Mouse (Mus musculus) kidney, postnatal 25 days (tissue): ENCODE data around the gene Tjp1.

Source experiments
- DNase-seq, 2 experiments: peaks; one replicate each; pipeline ENCODE4 v3.0.0; 2021; ENCODE audit warnings: mixed read lengths in 2 of 2

Gene Tjp1

DNA sequence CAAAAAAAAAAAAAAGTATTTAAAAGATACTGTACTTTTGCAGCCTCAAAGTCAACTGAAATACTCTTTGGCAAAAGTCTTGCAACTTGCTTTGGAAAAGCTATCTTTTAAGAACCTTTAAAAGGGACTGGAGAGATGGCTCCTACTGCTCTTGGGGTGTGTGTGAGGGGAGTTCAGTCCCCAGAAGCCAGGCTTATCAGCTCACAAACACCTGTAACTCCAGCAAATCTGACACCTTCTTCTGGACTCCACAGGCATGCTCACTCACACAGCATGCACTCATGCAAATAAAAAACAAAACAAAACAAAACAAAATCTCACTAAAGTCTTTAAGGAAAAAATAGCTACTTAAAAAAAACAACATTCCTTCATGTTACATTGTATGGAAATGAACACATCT lies 179.0 kb downstream of the Tjp1 start:
- DNase-seq, result no peak

DNA sequence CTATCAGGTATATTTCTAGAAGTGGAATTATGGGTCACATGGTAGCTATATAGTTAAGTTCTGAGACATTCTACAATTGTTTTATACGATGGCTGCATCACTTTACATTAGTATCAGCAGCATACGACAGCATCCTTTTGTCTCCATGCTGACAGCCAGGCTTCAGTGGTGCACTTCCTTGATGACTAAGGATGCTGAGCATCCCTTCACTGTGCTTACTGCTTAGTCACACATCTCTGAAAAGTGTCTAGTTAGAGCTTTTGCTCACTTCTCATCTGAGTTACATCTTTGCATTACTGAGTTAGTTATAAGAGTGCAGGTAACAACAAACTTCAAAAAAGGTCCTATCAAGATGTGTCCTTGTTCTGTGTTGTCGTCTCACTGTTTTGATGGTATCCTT lies 182.3 kb downstream of the Tjp1 start:
- DNase-seq, result no peak

DNA sequence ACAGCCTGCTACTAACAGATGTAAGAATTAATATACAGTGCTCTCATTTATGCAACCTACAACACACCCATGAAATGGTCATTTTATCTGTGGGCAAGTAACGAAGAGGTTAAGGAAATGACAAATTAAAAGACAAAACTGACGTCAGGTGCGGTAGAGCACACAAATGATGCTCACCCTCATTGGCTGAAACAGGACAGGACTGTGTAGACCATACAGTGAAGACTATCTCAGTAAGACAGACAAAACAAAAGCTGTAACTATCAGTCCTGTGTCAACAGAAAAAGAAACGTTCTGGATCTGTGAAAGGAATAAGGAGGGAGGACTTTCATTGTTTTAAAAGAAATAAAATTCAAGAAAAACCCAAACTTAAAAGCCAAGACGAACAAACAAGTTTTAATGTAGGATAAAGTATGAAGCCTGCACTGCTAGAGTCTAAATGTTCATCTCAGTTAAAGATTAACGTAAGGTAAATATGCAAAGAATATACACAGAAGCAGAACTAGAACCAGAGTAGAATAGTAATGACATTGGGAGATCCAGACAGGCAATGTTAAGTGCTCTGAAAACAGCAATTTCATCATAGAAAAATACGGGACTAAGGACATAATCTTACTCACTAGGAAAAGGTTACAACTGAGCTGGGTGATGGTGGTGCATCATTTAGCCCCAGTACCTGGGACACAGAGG lies 189.9 kb downstream of the Tjp1 start:
- DNase-seq, result no peak

DNA sequence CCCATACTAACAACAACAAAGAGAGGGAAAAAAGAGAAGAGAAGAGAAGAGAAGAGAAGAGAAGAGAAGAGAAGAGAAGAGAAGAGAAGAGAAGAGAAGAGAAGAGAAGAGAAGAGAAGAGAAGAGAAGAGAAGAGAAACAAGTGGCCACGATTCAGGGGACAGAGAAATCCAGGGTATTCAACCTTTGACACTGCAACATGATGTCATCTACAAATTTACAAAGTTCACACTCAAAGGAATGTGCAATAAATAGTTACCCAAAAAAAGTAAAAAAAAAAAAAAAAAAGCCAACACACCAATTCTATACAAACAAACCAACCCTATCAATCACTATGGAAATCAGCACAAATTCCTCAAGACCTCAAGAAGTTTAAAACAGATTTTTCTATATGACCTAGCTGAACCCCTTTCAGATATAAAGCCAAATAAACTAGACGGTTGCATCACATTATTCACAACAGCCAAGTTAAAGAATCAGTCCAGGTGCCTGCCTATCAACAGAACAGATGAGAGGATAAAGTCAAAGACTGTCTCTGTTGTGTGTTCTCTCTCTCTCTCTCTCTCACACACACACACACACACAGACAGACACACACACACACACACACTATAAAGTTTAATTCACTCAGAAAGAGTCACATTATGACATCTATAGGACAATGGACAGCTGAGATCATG lies 194.4 kb downstream of the Tjp1 start:
- DNase-seq, result no peak

- DNase-seq, result peak; percentile 59 to 83
Observed at GRCm38 (mm10) chr7:65319047-65319725, 208.4 kb downstream of the Tjp1 start.

- DNase-seq, result peak; percentile 65 to 72
Observed at GRCm38 (mm10) chr7:65317418-65317817, 210.2 kb downstream of the Tjp1 start.

DNA sequence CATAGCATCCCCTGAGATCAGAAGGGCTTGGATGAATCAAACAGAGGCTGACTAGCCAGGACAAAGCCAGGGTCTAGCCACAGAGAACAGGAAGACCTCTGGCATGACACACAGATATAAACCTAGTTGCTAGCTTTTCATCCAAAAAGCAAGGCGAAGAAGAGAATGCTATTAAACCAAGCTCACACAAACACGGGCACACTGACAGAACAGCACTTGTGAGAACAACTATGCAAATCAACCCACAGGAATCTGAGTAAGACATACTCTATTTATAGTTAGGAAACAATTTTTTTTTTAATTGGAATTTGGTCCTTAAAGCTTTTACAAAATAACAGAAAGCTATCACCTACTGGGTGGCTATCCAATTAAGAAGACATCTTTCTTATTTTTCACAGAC lies 212.4 kb downstream of the Tjp1 start:
- DNase-seq, result no peak

GRCm38 (mm10) chr7:65296675-65297589 lies 230.6 kb downstream of the Tjp1 start:
- DNase-seq, result no peak

DNA sequence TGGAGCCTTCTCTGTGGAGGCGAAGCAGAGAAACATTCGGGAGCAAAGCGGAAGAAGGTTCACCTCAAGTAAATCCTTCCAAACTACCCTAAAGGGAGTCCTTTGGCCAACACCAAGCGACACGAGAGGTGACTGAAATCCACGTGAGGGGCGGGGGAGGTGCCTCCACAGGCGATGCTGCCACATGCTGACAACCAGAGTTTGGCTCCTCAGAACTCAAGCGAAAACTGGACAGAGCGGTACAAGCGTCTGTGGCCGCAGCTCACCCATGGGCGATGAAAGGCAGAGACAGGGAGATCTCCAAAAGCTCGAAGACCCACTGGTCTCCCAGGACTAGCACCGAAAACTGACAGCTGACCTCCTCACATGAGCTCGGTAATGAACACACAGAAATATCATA lies 244.7 kb downstream of the Tjp1 start:
- no peak for DNase-seq

DNA sequence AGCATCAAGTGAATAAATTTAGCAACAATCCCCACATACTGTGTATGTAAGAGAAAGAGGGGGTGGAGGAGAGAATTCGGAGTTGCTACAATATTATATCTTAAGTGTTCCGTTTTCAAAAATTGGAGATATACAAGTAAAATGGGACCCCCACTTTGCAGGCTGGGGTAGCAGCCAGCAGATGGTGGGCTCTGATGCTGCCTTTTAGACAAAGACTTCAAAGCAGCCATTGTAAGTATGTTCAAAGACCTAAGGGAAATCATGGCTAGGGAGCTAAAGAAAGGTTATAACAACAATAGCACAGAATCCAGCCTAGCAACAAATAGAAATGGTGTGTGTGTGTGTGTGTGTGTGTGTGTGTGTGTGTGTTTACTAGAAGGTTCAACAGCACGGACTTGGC lies 245.6 kb downstream of the Tjp1 start:
- no peak for DNase-seq

DNA sequence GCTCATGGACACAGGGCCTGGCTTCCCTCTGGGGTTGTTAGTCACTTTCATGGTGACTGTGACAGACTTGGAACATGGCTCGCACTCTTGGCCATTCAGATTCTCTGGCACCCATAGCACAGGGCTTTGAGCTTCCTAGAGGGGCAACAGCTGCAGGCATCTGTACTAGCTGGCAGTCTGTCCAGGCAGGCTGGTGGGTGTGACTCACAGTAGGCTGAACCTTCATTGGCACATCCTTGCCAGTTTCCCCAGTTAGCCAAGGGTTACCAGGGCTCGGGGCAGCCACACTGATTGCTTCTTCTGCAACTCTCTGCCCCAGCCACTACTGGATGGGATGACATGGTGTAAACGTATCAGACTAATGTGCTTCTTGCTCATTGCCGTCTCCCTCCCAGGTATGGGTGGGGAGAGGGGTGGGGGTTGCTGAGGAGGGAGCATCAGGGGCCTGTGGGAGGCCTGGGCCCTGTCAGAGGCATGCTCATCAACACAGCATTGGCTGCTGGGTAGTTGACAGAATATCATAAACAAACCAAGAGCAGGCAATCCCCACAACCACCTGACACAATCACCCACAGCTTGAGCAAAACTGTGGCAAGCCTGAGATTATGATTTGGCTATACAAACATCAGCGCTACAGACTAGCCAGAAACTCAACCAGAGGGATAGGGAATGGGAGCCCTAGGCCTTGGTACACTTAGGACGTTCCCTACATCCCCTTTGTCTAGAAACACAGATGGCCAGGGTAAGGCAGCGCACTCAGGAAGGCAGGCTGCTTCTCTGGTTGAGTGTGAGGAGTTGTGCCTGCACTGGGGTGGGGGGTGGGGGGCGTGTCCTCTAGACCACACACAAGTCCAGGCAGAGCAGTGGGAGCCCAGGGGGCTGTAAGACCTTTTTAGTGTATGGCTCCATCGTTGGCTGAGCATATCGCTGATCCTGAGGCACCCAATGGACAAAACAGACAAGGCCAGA lies 246.4 kb downstream of the Tjp1 start:
- DNase-seq, result no peak

- no peak for DNase-seq
Observed at GRCm38 (mm10) chr7:65279277-65279676, 248.3 kb downstream of the Tjp1 start.

GRCm38 (mm10) chr7:65275761-65276160 lies 251.8 kb downstream of the Tjp1 start:
- DNase-seq, result no peak

- no peak for DNase-seq
Observed at GRCm38 (mm10) chr7:65274216-65274615, 253.4 kb downstream of the Tjp1 start.

- DNase-seq, result no peak
Observed at GRCm38 (mm10) chr7:65249656-65250055, 277.9 kb downstream of the Tjp1 start.
